Mouse (Mus musculus): ENCODE measurements around the gene Acvr2b.

The Acvr2b gene

GRCm38 (mm10) chr9:119473608-119474164, 71.8 kb downstream of the Acvr2b start:
- no peak for DNase-seq (ENCODE audit: low read depth, low spot score)

- DNase-seq (ENCODE audit: low read depth, low spot score), result no peak
Observed at GRCm38 (mm10) chr9:119474717-119475611, 73.0 kb downstream of the Acvr2b start.

GRCm38 (mm10) chr9:119477754-119478153, 75.8 kb downstream of the Acvr2b start:
- no peak for DNase-seq (ENCODE audit: low read depth, low spot score)

- no peak for DNase-seq (ENCODE audit: low read depth, low spot score)
Observed at GRCm38 (mm10) chr9:119478345-119478744, 76.4 kb downstream of the Acvr2b start.

GRCm38 (mm10) chr9:119479297-119479696, 77.4 kb downstream of the Acvr2b start:
- DNase-seq (ENCODE audit: low read depth, low spot score), result no peak

GRCm38 (mm10) chr9:119481612-119482011, 79.7 kb downstream of the Acvr2b start:
- DNase-seq (ENCODE audit: low read depth, low spot score), result no peak

- no peak for DNase-seq (ENCODE audit: low read depth, low spot score)
Observed at GRCm38 (mm10) chr9:119483554-119484353, 81.8 kb downstream of the Acvr2b start.

GRCm38 (mm10) chr9:119484420-119484819, 82.5 kb downstream of the Acvr2b start:
- DNase-seq (ENCODE audit: low read depth, low spot score), result no peak

Data from R1 (cell line).